ENCODE assay signal across 22 mouse cellular contexts in the genomic region with DNA sequence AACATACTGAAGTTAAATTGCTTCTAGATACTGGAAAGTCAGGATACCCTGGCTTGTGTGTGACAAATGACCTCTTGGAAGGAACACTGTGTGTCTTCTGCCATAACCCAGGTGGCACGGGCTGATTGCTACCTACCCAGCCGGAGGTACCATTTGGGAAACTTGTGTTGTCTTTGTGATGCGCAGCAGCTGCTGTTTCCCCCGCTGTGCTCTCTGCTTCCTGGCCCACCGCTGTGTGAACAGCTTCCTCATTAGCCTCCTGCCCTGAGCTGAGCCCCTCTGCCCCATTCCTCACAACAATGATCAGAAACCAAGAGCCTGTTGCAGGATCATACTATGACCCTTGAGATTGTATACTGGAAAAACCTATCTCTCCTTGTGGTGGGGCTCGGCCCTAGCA.
"Had no signal": no experiment of that assay in that cellular context is flagged by ENCODE, and none has a peak within 500 bp of the region (broad histone marks: within the 10 kb centered on the region; RNA-seq: fewer than 3 reads in every experiment).

No protein-coding gene starts in this region.

- H3K4me1 ChIP-seq: heart, embryonic 13.5 days; hindbrain, embryonic 13.5 days; hindbrain, embryonic 15.5 days; limb, embryonic 10.5 days; limb, embryonic 12.5 days; liver, embryonic 13.5 days; liver, embryonic 15.5 days had no signal

- H3K36me3 ChIP-seq: heart, embryonic 13.5 days; heart, embryonic 15.5 days; hindbrain, embryonic 13.5 days; hindbrain, embryonic 15.5 days; kidney, embryonic 15.5 days; limb, embryonic 10.5 days; limb, embryonic 12.5 days; liver, embryonic 13.5 days; liver, embryonic 15.5 days had no signal

- H3K4me3 ChIP-seq: heart, adult 2 months; heart, embryonic 13.5 days; heart, embryonic 15.5 days; hindbrain, embryonic 13.5 days; hindbrain, embryonic 15.5 days; kidney, embryonic 15.5 days; limb, embryonic 10.5 days; limb, embryonic 12.5 days; liver, embryonic 13.5 days; liver, embryonic 15.5 days had no signal

- DNase-seq: gastrocnemius, postnatal 14 days; gastrocnemius, postnatal 36 days; heart, adult 2 months; heart, postnatal 14 days; heart, postnatal 36 days; kidney, adult 11 months; kidney, adult 2 months; kidney, adult 9 months; kidney, postnatal 14 days; kidney, postnatal 36 days; layer of hippocampus, adult 9-11 months; layer of hippocampus, postnatal 36 days; liver; liver, embryonic 13.5 days had no signal

- H3K9me3 ChIP-seq: heart, embryonic 13.5 days; heart, embryonic 15.5 days; hindbrain, embryonic 13.5 days; hindbrain, embryonic 15.5 days; kidney, embryonic 15.5 days; limb, embryonic 10.5 days; limb, embryonic 12.5 days; liver, embryonic 13.5 days; liver, embryonic 15.5 days had no signal

- H3K27me3 ChIP-seq: heart, embryonic 15.5 days; hindbrain, embryonic 13.5 days; hindbrain, embryonic 15.5 days; kidney, embryonic 15.5 days; limb, embryonic 12.5 days had no signal
